Mouse (Mus musculus): ENCODE results near the gene Adgrg5. TPM values are rescaled to one million over a fixed set of nuclear protein-coding genes. Genes with fewer than 3 reads are reported as not detected.

The Adgrg5 gene
- total RNA-seq, 1 experiment from 2014 or later = not detected

DNA sequence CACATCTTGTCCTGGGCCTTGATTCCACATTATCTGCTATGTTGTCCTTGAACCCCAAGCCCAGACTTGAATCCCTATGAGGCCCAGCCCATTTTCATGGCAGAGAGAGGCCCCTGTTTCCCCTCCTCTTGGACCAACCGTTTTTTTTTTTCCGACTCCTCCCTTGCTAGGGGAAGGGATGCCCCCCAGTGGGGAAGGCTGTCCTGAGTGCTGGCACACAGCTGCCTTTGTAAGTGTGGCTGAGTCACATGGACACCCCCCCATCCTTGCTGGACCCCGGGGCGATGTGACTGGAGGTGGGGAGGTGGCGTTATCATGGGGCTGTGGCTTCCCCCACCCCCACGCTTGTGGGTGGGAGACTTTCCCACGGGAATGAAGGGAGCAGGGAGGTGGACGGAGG, 57.5 kb downstream of the Adgrg5 start:
- no peak for ATAC-seq (replicated peaks in 1 of 2; ENCODE audit: insufficient read depth in 1 of 2, low FRiP score in 2 of 2, low TSS enrichment in 1 of 2, low read depth in 1 of 2, poor library complexity in 2 of 2, severe bottlenecking in 2 of 2)

DNA sequence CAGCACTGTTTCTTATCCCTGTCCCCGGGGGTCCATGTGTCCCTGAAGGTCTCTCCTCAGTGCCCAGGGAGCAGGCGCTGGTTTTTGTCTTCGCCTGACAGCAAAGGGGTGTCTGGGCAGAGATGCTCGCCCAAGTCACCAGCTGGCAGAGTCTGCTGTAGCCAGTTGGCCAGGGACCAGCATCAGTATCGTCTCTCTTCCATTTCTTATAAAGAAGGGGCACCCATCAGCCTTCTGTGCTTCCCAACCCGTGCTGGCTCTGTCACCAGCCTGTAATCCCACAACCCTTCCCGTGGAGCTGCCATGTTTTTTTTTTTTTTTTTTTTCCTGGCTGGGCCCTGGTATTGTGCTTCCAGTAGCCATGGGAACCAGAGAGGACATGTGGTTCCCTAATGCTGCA, 58.4 kb downstream of the Adgrg5 start:
- no peak for ATAC-seq (replicated peaks in 1 of 2; ENCODE audit: insufficient read depth in 1 of 2, low FRiP score in 2 of 2, low TSS enrichment in 1 of 2, low read depth in 1 of 2, poor library complexity in 2 of 2, severe bottlenecking in 2 of 2)

DNA sequence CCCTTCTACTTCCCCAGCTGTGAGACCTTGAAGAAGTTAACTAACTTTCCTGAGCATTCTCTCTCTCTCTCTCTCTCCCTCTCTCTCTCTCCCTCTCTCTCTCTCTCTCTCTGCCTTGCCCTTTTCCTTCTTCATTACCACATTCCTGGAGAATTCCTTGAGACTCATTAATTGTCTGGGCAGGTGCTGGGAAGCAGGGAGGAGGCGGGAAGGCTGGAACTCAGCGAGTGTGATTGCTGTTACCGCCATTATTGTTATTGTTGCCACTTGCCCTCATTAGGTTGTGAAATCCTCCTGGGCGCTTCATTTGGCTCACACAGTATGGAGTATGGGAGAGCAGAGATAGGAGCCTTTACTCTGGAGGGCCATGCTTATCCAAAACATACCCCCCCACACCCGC, 59.7 kb downstream of the Adgrg5 start:
- ATAC-seq (replicated peaks in 1 of 2; ENCODE audit: insufficient read depth in 1 of 2, low FRiP score in 2 of 2, low TSS enrichment in 1 of 2, low read depth in 1 of 2, poor library complexity in 2 of 2, severe bottlenecking in 2 of 2) = no peak

DNA sequence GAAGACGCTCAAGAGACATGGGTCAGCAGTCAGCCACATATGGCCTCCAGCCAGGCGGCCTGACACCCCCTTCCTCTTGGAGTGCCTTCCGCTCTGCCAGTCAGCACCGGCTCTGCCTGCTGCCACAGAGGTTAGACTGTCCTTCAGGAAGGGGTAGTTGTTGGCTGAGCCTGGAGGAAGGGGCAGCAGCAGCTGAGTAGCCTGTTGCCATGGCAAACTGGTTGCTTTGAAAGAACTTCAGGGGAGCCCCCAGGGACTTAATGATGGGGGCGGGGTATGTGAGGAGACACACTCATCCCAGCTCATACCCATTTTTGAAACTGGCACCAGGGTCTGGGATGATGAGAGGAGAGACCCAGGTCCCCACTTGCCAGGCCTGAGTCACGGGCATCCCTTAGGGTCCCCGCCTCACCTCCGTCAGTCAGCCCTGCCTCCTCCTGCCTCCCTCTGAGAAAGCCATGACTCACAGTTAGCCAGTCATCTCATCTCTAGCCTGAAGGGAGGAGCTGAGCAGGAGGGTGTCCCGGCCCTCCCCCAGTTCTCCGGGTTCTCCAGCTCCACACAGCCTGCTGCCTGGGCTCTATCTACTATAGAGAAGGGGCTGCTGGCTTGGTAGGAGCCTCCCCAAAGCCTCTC, 60.5 kb downstream of the Adgrg5 start:
- peak; percentile 40 to 52 for ATAC-seq (replicated peaks in 1 of 2; ENCODE audit: insufficient read depth in 1 of 2, low FRiP score in 2 of 2, low TSS enrichment in 1 of 2, low read depth in 1 of 2, poor library complexity in 2 of 2, severe bottlenecking in 2 of 2)

DNA sequence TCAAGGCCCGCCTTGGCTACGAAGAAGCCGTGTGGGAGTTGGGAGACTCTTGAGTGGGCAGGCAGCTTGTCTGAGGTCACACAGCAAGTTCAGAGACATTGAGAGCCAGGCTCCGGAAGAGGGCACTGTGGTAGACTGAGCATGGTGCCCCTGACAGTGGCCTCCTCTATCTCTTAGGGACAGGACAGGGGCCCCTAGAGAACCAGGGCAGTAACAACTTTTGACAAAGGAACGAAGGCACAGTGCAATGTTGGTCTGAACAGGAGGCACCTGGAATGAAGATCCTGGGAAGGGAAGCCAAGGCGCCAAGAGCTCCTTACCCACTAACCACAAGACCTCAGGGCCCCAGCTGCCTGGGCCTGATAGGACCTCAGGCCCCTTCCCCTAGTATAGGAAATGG, 61.5 kb downstream of the Adgrg5 start:
- peak; percentile 62 to 66 for ATAC-seq (replicated peaks in 1 of 2; ENCODE audit: insufficient read depth in 1 of 2, low FRiP score in 2 of 2, low TSS enrichment in 1 of 2, low read depth in 1 of 2, poor library complexity in 2 of 2, severe bottlenecking in 2 of 2)

DNA sequence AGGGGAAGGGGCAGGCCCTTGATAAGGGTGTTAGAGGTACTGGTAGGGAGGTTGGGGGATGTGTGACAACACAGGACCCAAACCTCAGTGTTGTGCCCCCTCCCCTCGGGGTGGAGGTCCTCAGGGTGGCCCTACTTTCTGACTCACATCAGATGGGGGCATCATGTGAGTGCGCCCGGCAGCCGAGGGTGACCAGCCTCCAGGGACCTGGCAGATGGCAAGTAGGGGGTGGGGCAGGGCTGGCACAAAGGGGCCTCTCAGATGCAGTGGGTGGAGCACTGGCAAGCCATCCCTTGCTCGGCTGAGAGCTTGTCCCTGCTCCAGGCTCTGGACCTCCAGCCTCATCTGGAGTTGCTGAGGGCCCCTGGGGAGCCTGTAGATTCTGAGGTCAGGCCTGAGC, 63.2 kb downstream of the Adgrg5 start:
- ATAC-seq (replicated peaks in 1 of 2; ENCODE audit: insufficient read depth in 1 of 2, low FRiP score in 2 of 2, low TSS enrichment in 1 of 2, low read depth in 1 of 2, poor library complexity in 2 of 2, severe bottlenecking in 2 of 2) = 0 out of 4 replicates have a peak, but pooled peaks of 1 of the 2 experiments have one; percentile 4

DNA sequence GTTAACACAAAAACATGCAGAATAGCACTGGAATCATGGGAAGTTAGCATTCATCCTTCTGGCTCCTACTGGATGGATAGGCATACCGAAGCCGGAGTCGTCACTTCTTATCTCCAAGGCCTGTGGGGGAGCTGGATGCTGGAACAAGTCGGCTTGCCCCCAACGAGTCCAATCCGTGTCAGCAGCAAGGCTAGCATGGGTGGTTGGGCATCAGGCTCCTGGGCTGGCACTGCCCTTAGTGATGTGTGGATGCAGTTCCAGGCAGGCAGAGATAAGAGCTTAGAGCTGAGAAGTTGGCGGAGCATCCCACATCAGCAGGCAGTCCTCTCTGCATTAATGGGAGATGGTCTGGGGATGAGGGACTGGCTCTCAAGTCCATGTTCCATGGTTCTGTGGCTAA, 64.1 kb downstream of the Adgrg5 start:
- ATAC-seq (replicated peaks in 1 of 2; ENCODE audit: insufficient read depth in 1 of 2, low FRiP score in 2 of 2, low TSS enrichment in 1 of 2, low read depth in 1 of 2, poor library complexity in 2 of 2, severe bottlenecking in 2 of 2) = no peak

DNA sequence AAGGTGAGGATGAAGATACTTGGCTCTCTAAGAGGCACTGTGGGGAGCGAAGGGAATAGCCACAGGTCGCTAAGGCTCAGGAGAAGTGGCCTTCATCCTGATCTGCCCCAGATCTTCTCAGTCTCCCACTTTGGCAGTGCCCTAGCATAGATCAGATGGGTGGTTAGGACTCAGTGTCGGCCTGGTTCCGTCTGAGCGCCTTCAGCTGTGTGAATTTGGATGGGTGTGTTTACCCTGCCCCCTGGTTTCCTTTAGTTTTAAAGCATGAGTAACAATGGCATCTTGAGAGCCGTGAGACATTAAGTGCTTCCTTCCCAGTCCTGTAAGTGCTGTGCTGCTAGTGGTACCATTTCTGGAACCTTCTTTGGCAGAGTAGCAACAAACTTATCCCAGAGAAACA, 65.1 kb downstream of the Adgrg5 start:
- no peak for ATAC-seq (replicated peaks in 1 of 2; ENCODE audit: insufficient read depth in 1 of 2, low FRiP score in 2 of 2, low TSS enrichment in 1 of 2, low read depth in 1 of 2, poor library complexity in 2 of 2, severe bottlenecking in 2 of 2)

DNA sequence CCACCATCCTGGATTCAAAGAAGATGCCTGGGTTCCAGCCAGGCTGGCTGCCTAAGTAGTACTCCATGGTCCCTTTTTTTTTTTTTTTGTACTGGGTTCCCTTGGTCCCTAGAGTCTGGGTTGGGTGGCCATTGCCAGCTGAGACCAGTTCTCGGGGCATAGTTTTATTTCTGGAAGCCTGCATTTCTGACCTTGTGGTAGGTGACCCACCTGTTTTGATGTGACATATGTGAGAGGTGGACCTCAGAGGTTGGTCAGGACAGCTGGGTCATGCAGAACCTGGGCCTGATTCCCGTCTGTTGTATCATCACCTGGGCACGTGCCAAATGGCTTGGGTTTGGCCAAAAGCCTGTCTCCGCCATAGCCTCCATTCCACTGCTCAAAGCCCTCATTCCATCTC, 66.2 kb downstream of the Adgrg5 start:
- no peak for ATAC-seq (replicated peaks in 1 of 2; ENCODE audit: insufficient read depth in 1 of 2, low FRiP score in 2 of 2, low TSS enrichment in 1 of 2, low read depth in 1 of 2, poor library complexity in 2 of 2, severe bottlenecking in 2 of 2)

DNA sequence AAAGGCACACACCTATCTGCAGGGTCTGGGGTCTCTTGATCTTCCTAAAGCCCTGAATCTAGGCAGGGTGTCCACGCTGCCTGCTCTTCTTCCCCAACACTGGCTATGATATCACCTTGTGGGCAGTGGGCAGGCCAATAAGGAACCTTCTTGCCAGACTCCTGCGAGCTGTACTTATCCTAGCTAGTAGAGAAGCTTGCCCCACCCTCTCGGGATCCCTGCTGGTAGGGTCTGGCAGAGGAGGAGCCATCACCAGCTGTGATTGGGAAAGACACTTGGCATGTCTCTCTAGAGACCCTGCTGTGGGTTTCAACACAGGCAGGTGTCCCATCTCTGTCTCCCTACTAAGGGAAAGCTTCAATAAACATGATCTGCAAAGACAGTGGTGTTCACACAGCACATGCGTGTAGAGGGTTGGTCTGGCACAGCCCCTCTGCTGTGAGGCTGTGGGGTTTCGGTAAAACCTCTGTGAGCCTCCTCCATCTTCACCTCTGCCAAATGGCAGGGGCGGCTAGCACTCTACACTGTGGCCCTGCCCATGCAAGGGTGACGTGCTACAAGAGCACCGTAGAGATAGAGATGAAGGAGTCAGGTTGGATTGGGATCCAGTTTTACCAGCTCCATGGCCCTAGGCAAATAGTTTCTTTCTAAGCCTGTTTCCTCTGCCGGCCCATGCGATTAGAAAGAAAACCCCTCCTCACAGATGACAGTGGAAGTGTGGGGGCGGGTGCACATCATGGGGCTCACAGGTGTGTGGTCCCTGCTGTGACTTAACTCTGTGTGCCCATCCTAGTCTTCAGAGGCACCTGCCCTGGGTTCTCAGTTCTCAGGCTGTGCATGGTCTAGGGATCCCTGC, 67.3 kb downstream of the Adgrg5 start:
- ATAC-seq (replicated peaks in 1 of 2; ENCODE audit: insufficient read depth in 1 of 2, low FRiP score in 2 of 2, low TSS enrichment in 1 of 2, low read depth in 1 of 2, poor library complexity in 2 of 2, severe bottlenecking in 2 of 2) = 0 out of 4 replicates have a peak, but pooled peaks of 1 of the 2 experiments have one; percentile 11

DNA sequence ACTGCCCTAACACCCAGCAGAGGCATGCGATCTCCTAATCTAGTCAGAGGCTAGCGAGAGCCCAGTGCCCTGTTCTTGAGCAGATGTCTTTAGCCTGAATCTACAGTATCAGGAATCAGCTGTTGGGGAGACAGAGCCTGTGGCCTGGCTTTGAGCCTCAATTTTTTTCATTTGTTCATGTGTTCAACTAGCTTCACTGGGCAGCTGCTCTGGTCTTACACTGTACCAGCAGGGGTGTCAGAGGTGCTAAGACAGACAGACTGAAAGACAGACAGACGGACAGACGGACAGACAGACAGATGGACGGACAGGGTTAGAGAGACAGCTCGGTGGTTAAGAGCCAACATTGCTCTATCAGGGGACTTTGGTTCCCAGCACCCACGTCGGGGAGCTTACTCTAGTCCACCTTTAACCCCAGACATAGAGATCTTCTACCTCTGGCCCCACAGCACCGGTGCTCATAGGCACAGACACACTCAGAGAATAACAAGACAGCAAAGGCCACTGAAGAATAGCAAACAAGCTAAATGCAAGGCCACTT, 68.0 kb downstream of the Adgrg5 start:
- ATAC-seq (replicated peaks in 1 of 2; ENCODE audit: insufficient read depth in 1 of 2, low FRiP score in 2 of 2, low TSS enrichment in 1 of 2, low read depth in 1 of 2, poor library complexity in 2 of 2, severe bottlenecking in 2 of 2) = no peak

DNA sequence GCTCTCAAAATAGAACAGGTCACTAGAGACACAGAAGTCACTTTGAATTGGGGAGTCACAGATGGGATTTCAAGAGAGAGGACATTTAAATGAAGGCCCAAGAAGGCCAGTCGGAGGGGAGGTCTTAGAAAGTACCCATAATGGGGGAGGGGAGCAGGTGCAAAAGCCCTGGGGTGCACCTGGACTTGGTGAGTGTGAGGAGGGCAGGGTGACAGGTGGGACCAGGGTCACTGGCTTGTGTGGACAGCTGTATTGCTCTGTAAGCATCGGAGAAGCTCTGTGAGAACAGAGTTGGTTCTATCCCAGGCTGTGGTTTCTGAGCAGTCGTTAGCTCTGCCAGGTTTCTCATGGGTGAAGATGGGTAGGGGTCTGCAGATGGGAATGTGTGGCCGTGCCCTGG, 68.5 kb downstream of the Adgrg5 start:
- no peak for ATAC-seq (replicated peaks in 1 of 2; ENCODE audit: insufficient read depth in 1 of 2, low FRiP score in 2 of 2, low TSS enrichment in 1 of 2, low read depth in 1 of 2, poor library complexity in 2 of 2, severe bottlenecking in 2 of 2)

DNA sequence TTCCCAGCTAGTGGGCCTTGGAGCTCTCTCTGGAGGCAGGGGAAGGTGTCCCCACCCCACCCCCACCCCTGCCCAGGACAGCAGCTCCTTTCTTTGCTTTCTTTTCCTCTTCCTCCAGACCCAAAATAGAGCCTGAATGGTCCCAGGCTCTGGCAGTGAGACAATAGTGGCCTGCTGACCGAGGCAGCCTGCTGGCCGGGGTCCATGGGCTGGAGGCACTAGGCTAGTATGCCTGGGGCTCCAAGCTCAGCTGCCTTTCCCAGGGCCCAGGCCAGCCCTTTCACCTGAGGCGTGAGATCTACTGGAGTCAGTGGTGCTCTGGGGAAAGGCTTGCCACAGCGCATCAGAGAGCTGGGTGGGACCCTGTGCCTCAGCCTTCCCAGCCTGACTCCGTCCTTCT, 69.0 kb downstream of the Adgrg5 start:
- ATAC-seq (replicated peaks in 1 of 2; ENCODE audit: insufficient read depth in 1 of 2, low FRiP score in 2 of 2, low TSS enrichment in 1 of 2, low read depth in 1 of 2, poor library complexity in 2 of 2, severe bottlenecking in 2 of 2) = no peak

Other genes starting within 250 kb of the Adgrg5 start
- gene Pllp, start 227.4 kb upstream of the Adgrg5 start, total RNA-seq (2017) = 0.50 TPM in 1 of 2 replicates, not detected in the other
- not detected in 2 replicates for gene Ccl22, start 178.1 kb upstream of the Adgrg5 start, total RNA-seq (2017)
- gene Cx3cl1, start 151.7 kb upstream of the Adgrg5 start, total RNA-seq (2017) = 0.55 and 3.3 TPM in 2 replicates
- not detected in 2 replicates for gene Ccl17, start 113.2 kb upstream of the Adgrg5 start, total RNA-seq (2017)
- 33.1 and 39.4 TPM in 2 replicates for gene Coq9, start 85.4 kb upstream of the Adgrg5 start, total RNA-seq (2017)
- 24.1 and 49.0 TPM in 2 replicates for gene Ciapin1, start 85.3 kb upstream of the Adgrg5 start, total RNA-seq (2017)
- gene Polr2c, start 66.2 kb upstream of the Adgrg5 start, total RNA-seq (2017) = 54.9 and 64.7 TPM in 2 replicates
- gene Dok4, start 47.4 kb upstream of the Adgrg5 start, total RNA-seq (2017) = 0.13 and 0.30 TPM in 2 replicates
- 3.4 and 4.9 TPM in 2 replicates for gene Ccdc102a, start 5.6 kb upstream of the Adgrg5 start, total RNA-seq (2017)
- gene Adgrg1, start 51.1 kb downstream of the Adgrg5 start, total RNA-seq (2017) = 565 and 601 TPM in 2 replicates
- gene Adgrg3, start 94.0 kb downstream of the Adgrg5 start, total RNA-seq (2017) = 114 and 161 TPM in 2 replicates
- gene Drc7, start 131.4 kb downstream of the Adgrg5 start, total RNA-seq (2017) = 5.6 and 10.2 TPM in 2 replicates
- 15.4 and 32.0 TPM in 2 replicates for gene Katnb1, start 157.5 kb downstream of the Adgrg5 start, total RNA-seq (2017)

All from hematopoietic stem cell, adult 5-6 weeks (primary cell).